Mouse (Mus musculus): Measurements from ENCODE around the gene Erfe.

Erfe gene

DNA sequence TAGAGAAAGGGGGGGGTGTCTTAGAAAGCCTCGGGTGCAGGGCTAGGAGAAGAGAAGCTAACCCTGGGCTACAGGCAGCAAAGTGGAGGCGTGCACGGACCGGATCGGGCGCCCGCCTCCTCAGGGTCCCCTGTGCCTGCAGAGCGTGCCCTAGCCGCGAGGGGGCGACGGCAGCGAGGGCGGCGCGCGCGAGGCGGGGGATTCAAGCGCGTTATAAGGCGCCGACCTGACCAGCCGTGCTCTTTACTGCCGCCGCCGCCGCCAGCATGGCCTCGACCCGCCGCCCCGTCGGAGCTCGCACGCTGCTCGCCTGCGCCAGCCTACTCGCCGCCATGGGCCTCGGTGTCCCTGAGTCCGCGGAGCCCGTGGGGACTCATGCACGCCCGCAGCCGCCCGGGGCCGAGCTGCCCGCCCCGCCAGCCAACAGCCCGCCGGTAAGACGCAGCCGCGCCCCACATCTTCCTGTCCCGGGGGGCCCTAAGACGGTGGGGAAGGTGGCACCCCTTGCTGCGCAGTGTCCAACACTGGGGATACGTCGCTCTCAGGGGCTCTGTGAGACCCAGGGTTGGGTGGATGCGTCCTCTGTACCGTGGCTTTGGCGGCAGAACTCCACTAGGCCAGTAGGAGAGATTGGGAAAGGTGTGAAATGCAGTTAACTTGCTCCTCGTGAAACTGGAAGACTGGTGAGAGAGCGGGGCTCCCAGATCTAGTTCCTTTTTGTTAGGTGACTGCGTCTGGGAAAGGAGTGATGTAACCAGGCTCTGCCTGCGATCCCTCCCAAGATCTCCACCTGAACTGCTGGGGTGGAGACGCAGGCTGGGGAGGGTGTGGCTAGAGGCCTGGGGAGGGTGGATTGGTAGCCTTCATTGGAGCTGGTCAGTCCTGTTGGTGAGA, at the start of gene Erfe:
Erfe (plus strand) TSS at position 216 of the 894 bp plus-strand sequence.
- DNase-seq = peak; percentile 85

DNA sequence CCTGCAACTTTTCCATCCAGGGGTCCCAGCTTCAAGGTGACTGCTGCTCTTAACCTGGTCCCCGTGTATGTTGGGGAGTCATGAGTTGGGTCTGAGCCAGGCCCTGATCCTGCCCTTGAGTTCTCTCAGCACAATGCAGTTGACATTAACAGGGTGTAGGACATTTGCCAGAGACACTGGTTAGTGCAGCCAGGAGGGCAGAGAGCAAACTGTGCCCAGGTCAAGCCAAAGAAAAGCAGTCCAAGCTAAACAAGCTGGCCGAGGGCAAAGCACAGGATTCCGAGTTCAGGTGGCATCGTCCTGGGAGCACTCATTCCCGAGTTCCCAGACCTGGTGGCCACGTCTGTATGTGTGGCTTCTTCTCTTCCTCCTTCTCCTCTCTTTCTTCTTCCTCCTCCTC, 48.6 kb upstream of the Erfe start:
- no peak for DNase-seq

DNA sequence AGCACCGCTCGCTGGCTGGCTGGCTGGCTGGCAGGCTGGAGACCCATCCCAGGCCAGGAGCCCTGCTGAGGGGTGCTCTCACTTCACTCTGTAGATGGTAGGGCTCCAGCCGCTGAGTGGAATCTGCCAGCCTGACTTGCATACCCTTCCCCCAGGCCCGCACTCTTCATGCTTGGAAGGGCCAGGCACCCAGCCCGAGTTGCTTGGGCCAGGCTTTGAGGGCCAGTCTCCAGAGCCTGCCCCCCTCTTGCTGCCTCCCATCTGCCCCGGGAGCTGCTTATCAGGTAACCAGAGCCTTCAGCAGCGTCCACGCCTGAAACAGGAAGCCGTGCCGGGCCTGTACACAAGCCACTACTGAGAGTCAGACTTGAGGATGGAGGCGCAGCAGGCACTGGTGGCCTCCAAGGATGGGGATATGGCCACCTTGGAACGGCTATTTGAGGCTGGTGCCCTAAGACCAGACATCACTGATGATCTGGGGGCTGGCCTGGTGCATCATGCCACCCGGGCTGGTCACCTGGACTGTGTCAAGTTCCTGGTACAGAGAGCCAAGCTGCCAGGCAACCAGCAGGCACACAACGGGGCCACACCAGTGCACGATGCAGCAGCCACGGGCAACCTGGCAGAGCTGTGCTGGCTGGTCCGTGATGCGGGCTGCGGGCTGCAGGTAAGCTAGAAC, 44.3 kb upstream of the Erfe start, which contains the start of gene Espnl:
Espnl (plus strand) TSS at position 316 of the 679 bp plus-strand sequence.
- no peak for DNase-seq

DNA sequence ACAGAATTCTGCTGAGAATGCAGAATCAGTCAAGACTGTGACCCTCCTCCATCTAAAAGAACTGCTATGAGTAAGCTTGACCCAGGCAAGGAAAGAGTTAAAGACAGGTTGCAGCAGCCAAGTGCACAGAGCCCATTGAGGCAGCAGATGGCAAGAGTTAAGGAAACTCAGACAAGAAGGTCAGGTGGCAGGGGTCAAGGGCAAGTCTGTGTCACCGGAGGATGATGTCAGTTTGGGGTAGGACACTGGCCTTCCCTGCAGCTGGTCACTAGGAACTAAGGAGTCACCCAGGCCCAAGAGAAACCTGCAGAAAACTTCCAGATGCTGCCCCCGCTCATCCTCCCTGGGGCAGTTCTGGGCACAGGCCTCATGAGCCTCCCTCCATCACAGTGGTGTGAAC, 41.6 kb upstream of the Erfe start:
- DNase-seq = no peak

DNA sequence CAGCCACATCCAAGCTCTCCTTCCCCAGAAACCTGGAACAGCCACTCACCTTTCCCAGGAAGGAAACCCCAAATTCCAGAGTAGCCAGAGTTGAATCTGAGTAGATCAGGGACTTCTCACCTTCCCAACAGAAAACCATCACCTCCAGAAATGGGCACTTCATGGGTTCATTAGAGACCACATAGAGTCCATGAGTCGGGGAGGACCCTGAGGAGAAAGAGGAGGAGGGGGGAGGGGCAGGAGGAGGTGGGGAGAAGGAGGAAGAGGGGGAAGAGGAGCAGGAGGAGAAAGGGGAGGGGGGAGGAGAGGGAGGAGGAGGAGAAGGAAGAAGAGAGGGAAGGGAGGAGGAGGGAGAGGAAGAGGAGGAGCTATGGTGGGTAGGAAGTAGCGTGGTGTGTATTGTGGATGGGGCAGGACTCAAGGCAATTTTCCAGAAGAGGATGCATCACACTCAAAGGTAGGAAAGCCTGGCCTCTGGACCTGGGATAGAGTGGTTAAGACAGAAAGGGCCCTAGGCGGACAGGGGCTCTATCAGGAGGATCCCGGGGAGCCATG, 40.7 kb upstream of the Erfe start:
- no peak for DNase-seq

DNA sequence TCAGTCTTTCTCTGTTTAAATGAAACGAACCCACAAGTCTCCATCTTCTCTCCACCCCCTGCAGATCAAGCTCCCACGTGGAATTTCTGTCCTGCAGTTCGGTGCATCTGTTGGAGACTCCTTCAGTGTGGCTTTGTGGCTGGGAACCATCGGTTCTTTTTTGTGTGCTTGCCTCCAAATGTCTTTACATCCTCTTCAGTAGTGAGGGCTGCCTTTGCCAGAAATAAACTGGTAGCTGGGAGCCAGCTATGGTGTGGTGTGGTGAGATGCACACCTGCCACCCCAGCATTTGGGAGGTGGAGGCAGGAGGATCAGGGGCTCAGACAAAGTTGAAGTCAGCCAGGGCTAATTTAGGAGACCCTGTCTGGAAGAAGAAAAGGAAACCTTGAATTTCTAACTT, 34.1 kb upstream of the Erfe start:
- DNase-seq = no peak

DNA sequence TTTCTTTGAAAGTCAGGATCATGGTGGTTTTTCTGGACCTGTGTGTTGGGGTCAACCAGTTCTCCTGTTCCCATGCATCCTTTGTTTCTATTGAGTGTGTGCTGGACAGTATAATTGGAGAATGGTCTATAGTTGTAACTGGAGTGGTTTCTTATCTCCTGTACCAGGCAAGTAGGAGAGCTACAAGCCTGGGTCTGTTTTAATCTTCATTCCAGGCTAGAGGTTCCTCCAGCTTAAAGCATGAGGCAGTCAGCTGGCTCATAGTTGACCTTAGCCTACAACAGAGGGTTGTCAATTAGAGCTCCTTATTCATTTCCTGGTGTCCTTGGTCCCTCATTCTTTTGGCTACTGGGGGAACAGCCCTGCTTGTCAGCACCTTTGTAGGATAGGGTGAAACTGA, 32.6 kb upstream of the Erfe start:
- no peak for DNase-seq

DNA sequence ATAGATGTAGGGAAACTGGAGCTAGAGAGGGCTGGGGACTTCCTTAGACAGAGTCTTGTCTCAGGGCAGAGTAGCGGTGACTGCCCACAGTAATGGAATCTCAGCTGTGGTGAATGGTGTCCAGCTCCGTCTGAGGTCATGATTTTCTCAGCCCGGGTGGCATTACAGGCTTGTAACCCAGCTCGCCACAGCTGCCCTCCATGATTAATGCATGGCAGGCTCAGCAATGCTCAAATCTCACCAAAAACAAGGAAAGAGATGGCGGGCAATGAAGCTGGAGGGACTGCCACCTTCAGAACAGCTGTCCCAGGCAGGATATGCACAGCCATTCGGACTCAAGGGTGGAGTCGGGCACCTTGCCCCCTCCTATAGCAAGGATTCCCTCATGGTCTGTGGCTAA, 28.9 kb upstream of the Erfe start:
- no peak for DNase-seq

DNA sequence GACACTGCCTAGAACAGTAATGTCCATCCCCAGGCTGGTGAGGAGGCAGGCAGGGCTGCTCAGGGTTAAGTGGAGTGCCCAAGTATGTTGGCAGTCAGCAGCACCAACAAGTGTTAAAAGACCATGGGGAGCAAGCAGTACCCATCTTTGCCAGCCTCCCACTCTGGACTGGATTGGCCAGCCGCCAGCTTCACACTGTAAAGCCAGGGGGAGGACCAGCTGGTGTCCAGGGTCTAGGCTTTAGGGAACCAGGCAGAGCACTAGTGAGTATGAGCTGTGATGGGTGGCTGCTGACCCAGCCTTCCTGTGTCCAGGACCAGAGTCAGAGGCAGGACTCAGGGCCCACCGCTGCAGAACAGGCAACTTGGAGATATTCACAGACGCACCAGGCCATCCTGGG, 22.2 kb upstream of the Erfe start:
- no peak for DNase-seq

DNA sequence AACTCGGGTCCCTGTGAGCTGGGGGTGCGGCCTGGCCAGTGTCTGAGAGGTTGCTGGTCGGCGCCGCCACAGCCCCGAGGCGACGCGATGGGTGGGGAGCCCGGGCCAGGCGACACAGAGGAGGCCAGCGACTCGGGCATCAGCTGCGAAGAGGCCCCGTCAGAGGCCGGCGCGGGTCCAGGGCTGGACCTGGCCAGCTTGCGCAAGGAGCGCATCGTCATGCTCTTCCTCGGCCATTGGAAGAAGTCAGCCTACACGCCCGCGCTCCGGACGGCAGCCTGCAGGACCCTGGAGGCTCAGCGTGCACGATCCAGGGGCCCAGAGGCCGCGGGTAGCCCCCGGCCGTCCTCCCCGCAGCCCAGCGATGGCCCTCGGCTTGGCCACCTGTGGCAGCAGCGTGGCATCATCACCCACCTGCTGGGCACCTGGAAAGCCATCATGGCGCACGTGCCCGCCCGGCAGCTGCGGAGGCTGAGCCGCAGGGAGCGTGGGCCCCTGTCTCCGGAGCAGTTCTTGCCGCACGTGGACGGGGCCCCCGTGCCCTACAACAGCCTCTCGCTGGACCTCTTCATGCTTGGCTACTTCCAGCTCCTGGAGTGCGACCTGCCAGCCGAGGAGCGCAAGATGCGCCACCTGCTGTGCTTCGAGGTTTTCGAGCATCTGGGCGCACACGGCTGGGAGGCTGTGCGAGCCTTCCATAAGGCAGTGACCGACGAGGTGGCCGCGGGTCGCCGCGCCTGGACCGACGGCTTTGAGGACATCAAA, 21.1 kb upstream of the Erfe start:
- no peak for DNase-seq

DNA sequence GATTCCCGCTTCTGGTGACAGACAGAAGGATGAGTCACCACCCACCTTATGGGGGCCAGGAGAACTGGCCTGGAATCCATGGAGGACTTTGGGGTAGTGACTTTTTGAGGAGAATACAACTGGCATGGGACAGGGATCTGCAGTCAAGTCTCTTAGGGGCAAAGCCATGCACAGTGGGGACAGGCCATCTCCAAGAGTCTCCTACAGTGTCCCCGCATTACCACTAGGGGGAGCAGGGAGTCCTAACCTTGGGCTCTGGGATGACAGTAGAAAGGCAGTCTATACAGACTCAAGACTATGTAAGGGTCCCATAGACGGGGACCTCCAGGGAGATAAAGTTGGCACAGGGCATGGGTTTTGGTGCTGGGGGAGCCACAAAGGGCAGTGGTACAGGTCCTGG, 19.3 kb upstream of the Erfe start:
- peak; percentile 68 for DNase-seq

DNA sequence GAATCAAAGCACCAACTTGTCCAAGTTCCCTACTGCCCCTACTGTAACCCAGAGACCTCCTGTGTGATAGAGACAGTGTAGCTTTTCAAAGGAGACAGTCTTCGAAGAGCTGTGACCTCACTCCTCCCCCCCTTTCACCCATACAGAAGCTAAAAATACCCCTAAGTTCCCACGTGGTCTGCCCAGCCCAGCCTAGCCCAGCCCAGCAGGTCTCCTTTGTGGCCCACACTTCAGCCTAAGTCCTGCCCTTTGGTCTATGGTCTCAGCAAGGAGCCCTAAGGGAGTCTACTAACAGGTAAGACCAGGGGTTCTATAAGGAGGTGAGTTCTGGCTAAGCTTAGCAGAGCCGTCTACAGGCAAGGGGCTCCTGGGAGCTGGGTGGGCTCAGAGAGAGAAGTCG, 15.4 kb upstream of the Erfe start, which contains the start of gene Klhl30:
Klhl30 (plus strand) TSS at position 176 of the 400 bp plus-strand sequence.
- DNase-seq = no peak

DNA sequence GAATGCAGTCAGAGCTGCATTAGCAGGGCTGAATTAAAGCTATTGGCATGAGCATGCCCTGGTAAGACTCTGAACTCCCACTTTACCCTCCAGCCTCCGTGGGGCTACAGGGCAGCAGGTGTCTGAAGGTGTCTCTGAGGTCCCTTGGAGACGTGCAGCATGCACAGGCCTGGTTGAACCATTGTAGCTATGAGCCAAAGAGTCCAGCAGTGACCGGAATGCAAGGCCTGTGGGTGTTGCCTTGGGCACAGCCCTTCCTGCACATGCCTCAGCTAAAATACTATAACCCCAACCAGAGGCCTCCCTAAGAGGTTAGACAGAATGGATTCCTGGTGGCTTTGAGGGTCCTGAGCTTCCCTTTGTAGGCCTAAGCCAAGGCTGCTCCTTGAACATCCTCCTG, 15.0 kb upstream of the Erfe start:
- no peak for DNase-seq

DNA sequence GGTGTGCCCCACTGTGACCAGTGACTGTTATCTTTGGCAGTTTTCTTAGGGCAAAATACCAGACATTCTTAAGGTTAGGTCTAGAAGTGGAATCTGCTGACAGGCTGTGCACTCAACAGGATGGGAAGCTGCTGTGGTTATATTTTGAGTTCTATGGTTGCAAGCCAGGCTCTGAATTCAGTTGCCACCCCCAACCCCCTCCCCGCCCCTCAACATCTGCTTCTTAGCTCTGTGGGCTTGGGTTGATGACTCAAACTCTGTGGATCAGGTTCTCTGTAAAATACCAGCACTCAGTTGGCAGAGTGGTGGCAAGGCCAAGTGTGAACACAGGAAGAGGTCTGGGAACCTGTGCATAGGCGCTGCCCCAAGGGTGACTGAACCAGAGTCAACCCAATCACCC, 14.0 kb upstream of the Erfe start:
- no peak for DNase-seq

DNA sequence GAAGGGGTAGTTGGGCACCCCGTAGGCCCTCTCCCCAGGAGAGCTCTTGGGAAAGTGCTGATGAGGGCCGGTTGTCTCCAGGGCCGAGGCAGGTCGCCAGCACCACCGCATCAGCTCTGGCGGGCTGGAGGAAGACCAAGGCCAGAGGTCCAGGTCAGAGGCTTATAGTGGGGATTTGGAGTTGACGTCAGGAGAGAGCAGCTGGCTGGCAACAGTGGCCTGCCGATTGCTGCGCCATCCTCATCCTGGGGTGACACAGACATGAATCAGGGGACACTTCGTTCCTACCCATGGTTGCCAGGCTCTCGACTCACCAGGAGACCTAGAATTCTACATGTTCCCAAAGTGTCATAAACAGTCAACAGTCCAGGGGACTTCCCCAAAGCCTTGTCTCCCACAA, 10.1 kb upstream of the Erfe start:
- no peak for DNase-seq

DNA sequence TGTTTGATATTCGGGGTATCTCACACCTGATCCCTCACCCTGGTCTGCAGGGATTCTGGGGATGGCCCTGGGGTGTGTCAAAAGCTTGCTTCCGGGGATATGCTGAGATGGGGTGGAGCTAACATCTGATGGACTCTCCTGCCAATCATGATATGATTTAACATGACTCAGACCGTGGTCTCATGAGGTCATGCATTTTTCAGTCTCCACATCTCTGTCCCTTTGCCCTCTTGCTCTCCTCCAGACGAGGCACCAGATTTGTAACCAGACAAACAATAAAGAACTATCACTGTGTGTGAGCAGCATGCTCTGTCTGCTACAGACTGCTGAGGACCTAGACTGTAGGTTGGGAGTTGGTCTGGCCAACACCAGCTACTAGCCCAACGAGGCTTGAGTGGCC, 4.1 kb upstream of the Erfe start:
- DNase-seq = no peak

DNA sequence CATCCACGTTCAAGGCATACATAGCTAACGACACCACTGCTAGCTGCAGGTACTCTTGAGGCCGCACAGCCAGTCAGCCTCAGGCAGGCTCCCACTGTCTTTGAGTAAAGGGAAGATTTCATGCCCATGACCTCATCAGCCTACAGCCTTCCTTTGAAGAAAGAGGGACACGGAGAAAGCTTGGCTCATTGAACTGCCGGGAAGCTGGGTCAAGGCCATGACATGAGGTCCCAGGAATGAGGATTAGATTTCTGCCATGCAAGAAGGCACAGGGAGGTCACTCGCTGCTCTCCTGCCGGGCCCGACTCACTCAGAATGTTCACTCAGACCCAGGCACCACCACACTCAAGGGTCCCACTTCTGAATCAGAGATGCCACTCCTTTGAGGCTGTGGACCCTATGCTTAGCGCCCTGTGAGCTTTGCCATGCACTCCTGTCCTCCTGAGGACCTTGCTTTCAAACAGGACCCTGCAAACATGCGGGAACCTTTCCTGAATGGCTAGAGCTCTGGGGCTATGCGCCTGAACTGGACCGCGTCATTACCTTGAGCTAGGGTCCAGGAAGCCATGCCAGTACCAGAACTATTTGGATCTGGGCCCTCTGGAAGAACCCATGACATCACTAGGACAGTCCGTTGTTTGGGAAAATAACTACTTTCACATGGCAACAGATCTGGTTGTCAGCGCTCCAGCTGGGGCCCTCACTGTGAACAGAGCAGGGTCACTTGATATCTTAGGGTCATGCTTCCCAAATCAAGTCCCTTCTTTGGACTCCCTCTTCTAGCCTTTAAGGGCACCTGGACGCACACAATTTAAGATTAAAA, 1.2 kb upstream of the Erfe start:
- DNase-seq = no peak

DNA sequence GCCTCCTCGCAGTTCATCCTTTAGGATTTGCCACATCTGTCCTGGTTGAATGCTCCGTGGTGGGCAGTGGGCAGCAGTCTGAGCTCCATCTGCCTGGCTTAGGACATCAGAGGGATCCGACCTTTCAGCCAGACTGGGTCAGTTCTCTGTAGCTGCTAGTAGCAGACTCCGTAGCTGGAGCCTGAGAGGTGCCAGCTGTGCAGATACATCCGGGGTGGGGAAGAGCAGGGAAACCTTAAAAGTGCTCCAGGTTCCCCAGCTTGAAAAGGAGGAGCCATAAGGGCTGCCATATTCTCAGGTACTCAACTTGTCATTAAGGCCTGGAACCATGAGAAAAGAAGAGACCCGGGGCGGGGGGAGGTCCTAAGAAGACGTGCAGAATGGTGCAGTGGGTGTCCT, 415 bp upstream of the Erfe start:
- DNase-seq = no peak

DNA sequence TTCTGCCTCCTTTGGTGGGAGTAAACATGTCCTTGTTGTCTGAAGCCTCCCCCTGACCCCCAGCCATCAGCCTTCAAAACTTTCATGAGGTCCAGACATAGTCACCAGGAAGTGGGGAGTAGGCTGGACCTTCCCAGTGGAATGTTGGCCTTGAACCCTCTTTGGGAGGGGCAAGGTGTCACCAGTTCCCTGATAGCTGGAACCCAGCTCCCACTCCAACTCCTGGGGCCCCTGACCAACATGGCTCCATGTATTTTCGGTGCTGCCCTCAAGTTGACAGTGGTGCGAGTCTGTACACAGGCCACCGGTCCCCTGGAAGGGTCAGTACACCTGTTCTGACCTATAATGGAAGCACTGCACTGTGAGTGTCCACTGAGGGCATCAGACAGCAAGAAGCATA, 1.1 kb downstream of the Erfe start:
- DNase-seq = no peak

DNA sequence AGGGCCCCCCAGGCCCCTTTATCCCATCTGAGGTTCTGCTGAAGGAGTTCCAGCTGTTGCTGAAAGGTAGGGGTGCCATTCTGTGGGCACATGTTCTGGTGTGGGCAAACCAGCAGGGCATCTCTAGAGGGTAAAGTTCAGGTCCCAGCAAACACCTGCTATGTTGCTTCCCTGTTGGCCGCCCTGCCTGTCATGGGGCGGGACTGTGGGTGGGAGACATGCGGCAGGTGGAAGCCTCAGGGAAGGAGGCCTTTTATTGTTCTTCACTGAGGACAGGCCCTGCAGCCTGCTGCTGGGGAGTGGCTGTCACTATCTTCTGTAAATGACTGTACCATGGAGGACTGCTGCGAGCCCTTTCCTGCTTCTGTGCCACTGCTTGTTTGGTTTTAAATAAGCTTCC, 3.2 kb downstream of the Erfe start:
- DNase-seq = no peak

DNA sequence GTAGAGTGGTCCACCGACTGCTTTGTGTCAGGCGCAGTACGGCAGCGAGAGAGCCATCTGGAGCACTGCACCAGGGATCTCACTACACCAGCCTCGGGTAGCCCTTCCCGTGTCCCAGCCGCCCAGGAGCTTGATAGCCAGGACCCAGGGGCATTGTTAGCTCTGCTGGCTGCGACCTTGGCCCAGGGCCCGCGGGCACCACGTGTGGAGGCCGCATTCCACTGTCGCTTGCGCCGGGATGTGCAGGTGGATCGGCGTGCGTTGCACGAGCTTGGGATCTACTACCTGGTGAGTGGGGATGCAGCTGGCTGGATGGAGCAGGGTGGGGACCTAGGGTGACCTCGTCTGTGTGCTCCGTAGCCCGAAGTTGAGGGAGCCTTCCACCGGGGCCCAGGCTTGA, 3.8 kb downstream of the Erfe start:
- no peak for DNase-seq

DNA sequence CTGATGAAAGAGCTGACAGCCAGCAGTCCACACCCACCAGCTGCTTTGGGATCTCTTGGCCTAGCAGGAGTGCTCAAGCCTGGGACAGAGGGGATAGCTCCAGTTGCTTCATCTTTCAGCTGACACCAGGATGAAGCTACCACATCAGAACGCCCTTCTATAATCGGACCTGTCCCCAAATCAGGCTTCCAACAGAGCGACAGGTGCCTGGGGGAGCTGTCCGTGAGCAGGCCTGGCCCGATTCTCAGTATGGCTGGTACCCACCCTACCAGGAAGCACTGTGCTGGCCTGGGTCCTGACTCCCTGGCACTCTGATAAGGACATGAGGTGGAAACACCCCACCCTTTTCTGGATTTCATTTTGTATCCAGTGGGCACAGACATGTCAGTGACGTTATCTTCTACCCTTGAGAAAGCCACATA, 7.2 kb downstream of the Erfe start:
- no peak for DNase-seq

All from thymus, postnatal 25 days (tissue).